Mouse (Mus musculus) olfactory bulb, adult 2 months (tissue): ENCODE data around the gene Plxdc2.

Experiments used
- CTCF ChIP-seq: fragments of 200-500 bp; IDR thresholded peaks from 2 replicates; pipeline ENCODE4 v1.5.1; 2012; ENCODE audit warnings: low read depth, mild to moderate bottlenecking, low read length, moderate library complexity; ENCODE audit not compliant: insufficient read depth
- POLR2A ChIP-seq: fragments of 200-500 bp; IDR thresholded peaks from 2 replicates; pipeline ENCODE4 v1.6.1; 2012; ENCODE audit warnings: mild to moderate bottlenecking, low read depth, low read length, moderate library complexity; ENCODE audit not compliant: insufficient read depth

DNA sequence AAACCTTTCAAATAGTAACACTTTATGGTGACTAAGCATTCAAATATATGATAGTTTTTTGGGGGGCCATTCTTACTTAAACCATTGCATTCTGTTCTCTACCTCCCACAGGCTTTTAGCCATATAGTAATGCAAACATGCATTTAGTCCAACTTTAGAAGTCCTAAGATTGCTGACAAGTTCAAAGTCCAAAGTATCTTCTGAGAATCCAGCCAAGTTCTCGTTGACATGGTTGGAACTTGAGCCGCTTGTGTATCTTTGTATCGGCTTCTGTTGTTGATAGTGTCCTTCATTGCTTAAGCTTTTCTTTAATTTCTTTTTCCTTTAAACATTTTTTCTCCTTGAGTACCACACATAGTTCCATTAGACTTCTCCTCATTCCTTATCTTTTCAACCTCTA is 286.0 kb downstream of the Plxdc2 start:
- no peak for TF ChIP-seq POLR2A
- TF ChIP-seq CTCF: no peak
